Mouse (Mus musculus) liver, embryonic 14.5 days (tissue): ENCODE measurements around the gene Tnfrsf4.

Experiments
- CTCF ChIP-seq: IDR thresholded peaks from 2 replicates; pipeline ENCODE4 v1.5.1; 2016; ENCODE audit warnings: antibody characterized with exemption, low read depth, control low read depth
- EP300 ChIP-seq: IDR thresholded peaks from 2 replicates; pipeline ENCODE4 v1.6.1; 2016; ENCODE audit warnings: antibody characterized with exemption, low read depth

GRCm38 (mm10) chr4:156034301-156034700 is 20.7 kb downstream of the Tnfrsf4 start:
- no peak for TF ChIP-seq CTCF
- TF ChIP-seq EP300, result no peak
